Mouse (Mus musculus): ENCODE results near the gene Tmem72. TPM values are rescaled to one million over a fixed set of nuclear protein-coding genes. Genes with fewer than 3 reads are reported as not detected.

Gene Tmem72
- polyA plus RNA-seq, 1 experiment from 2014 or later = 0.12 TPM

- DNase-seq (ENCODE audit: low spot score) = no peak
- Histone ChIP-seq H3K9ac (ENCODE audit: low read depth, low read length) (no peak overlapping the region), H3K4me2 (replicated peaks; ENCODE audit: low read depth, low read length) (no peak overlapping the region), H3K27ac (ENCODE audit: low read depth, low read length) (no peak overlapping the region), H3K4me1 (replicated peaks; ENCODE audit: control insufficient read depth, insufficient read depth, low read length) (no peaks in the 10 kb centered on the region), H3K36me3 (ENCODE audit: control insufficient read depth, insufficient read depth, low read length) (peaks cover 5% of the 10 kb centered on the region; the same call in 1 of the 2 replicates), H3K4me3 (ENCODE audit: low read depth, low read length) (no peak overlapping the region), H3K9me3 (ENCODE audit: control insufficient read depth, low read length) (no peaks in the 10 kb centered on the region), H3K27me3 (ENCODE audit: control insufficient read depth, insufficient read depth, low read length) (no peaks in the 10 kb centered on the region)
- no peak for ATAC-seq (ENCODE audit: low FRiP score)
- WGBS = 83% methylated on average over 9 of the region's 9 CpGs
These were observed 80.0 kb downstream of the Tmem72 start for GRCm38 (mm10) chr6:116636581-116637235.

- no peak overlapping the region for H3K9ac ChIP-seq (ENCODE audit: low read depth, low read length)
- WGBS = 72% methylated on average over 10 of the region's 10 CpGs
- no peak overlapping the region for H3K4me3 ChIP-seq (ENCODE audit: low read depth, low read length)
- no peaks in the 10 kb centered on the region for H3K27me3 ChIP-seq (ENCODE audit: control insufficient read depth, insufficient read depth, low read length)
- no peaks in the 10 kb centered on the region for H3K4me1 ChIP-seq (replicated peaks; ENCODE audit: control insufficient read depth, insufficient read depth, low read length)
- H3K4me2 ChIP-seq (replicated peaks; ENCODE audit: low read depth, low read length) = no peak overlapping the region
- ATAC-seq (ENCODE audit: low FRiP score) (no peak), DNase-seq (ENCODE audit: low spot score) (no peak)
- no peaks in the 10 kb centered on the region for H3K9me3 ChIP-seq (ENCODE audit: control insufficient read depth, low read length)
- H3K27ac ChIP-seq (ENCODE audit: low read depth, low read length) = no peak overlapping the region
- H3K36me3 ChIP-seq (ENCODE audit: control insufficient read depth, insufficient read depth, low read length) = peaks cover 3% of the 10 kb centered on the region; the same call in 1 of the 2 replicates
These were observed 81.2 kb downstream of the Tmem72 start for GRCm38 (mm10) chr6:116635251-116636180.

GRCm38 (mm10) chr6:116633741-116634695 lies 82.7 kb downstream of the Tmem72 start:
- Histone ChIP-seq H3K4me2 (replicated peaks; ENCODE audit: low read depth, low read length) (no peak overlapping the region), H3K9me3 (ENCODE audit: control insufficient read depth, low read length) (no peaks in the 10 kb centered on the region), H3K27me3 (ENCODE audit: control insufficient read depth, insufficient read depth, low read length) (no peaks in the 10 kb centered on the region), H3K27ac (ENCODE audit: low read depth, low read length) (no peak overlapping the region), H3K9ac (ENCODE audit: low read depth, low read length) (no peak overlapping the region), H3K4me1 (replicated peaks; ENCODE audit: control insufficient read depth, insufficient read depth, low read length) (no peaks in the 10 kb centered on the region), H3K4me3 (ENCODE audit: low read depth, low read length) (no peak overlapping the region), H3K36me3 (ENCODE audit: control insufficient read depth, insufficient read depth, low read length) (peaks cover 3% of the 10 kb centered on the region; the same call in 1 of the 2 replicates)
- DNase-seq (ENCODE audit: low spot score) = no peak
- ATAC-seq (ENCODE audit: low FRiP score) = no peak
- 92% methylated on average over 17 of the region's 17 CpGs for WGBS

DNA sequence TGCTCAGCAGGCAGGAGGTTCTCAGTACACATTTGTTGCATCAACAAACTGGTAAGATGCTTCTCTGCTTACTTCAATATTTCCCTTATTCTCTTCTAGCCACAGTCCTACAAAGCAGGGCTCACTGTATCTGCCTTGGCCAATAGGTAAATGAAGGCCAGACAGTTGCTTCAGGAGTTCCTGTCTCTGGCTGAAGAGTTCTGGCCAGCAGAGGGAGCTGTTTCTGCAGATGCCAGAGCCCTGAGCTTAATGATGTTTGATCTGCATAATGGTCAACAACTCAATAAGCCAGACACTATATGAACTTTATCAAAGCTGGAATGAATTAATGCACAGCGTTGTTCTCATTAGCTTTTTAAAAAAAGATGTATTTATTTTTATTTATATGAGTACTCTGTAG lies 84.6 kb downstream of the Tmem72 start:
- H3K27me3 ChIP-seq (ENCODE audit: control insufficient read depth, insufficient read depth, low read length) = no peaks in the 10 kb centered on the region
- H3K4me1 ChIP-seq (replicated peaks; ENCODE audit: control insufficient read depth, insufficient read depth, low read length) = no peaks in the 10 kb centered on the region
- H3K4me3 ChIP-seq (ENCODE audit: low read depth, low read length) = no peak overlapping the region
- DNase-seq (ENCODE audit: low spot score) (peak; percentile 76), ATAC-seq (ENCODE audit: low FRiP score) (no peak)
- WGBS = 56% methylated on average over 1 of the region's 1 CpGs
- no peak overlapping the region for H3K9ac ChIP-seq (ENCODE audit: low read depth, low read length)
- H3K4me2 ChIP-seq (replicated peaks; ENCODE audit: low read depth, low read length) = no peak overlapping the region
- H3K9me3 ChIP-seq (ENCODE audit: control insufficient read depth, low read length) = no peaks in the 10 kb centered on the region
- H3K27ac ChIP-seq (ENCODE audit: low read depth, low read length) = no peak overlapping the region
- H3K36me3 ChIP-seq (ENCODE audit: control insufficient read depth, insufficient read depth, low read length) = peaks cover 3% of the 10 kb centered on the region; the same call in 1 of the 2 replicates

GRCm38 (mm10) chr6:116629766-116630165 lies 86.9 kb downstream of the Tmem72 start:
- no peak for ATAC-seq (ENCODE audit: low FRiP score)
- no peaks in the 10 kb centered on the region for H3K36me3 ChIP-seq (ENCODE audit: control insufficient read depth, insufficient read depth, low read length)
- 0 out of 2 replicates have a peak overlapping the region, but pooled peaks have one; percentile 17 for H3K27ac ChIP-seq (ENCODE audit: low read depth, low read length)
- 90% methylated on average over 10 of the region's 10 CpGs for WGBS
- H3K27me3 ChIP-seq (ENCODE audit: control insufficient read depth, insufficient read depth, low read length) = no peaks in the 10 kb centered on the region
- DNase-seq (ENCODE audit: low spot score) = peak; percentile 14
- H3K4me1 ChIP-seq (replicated peaks; ENCODE audit: control insufficient read depth, insufficient read depth, low read length) = no peaks in the 10 kb centered on the region
- 0 out of 2 replicates have a peak overlapping the region, but pooled peaks have one; percentile 11 for H3K9ac ChIP-seq (ENCODE audit: low read depth, low read length)
- H3K4me2 ChIP-seq (replicated peaks; ENCODE audit: low read depth, low read length) = no peak overlapping the region
- H3K9me3 ChIP-seq (ENCODE audit: control insufficient read depth, low read length) = no peaks in the 10 kb centered on the region
- H3K4me3 ChIP-seq (ENCODE audit: low read depth, low read length) = no peak overlapping the region

Other genes with a start within 250 kb of the Tmem72 start
- not detected in 2 replicates for gene Olfr211, start 227.8 kb downstream of the Tmem72 start, polyA plus RNA-seq (2014; fragmentation: Nextera tagmentation; extraction: Ambion mirVana)
- not detected in 2 replicates for gene Olfr212, start 210.4 kb downstream of the Tmem72 start, polyA plus RNA-seq (2014; fragmentation: Nextera tagmentation; extraction: Ambion mirVana)
- not detected in 2 replicates for gene Olfr213, start 178.5 kb downstream of the Tmem72 start, polyA plus RNA-seq (2014; fragmentation: Nextera tagmentation; extraction: Ambion mirVana)
- 0.36 and 0.54 TPM in 2 replicates for gene Gm5580, start 165.8 kb downstream of the Tmem72 start, polyA plus RNA-seq (2014; fragmentation: Nextera tagmentation; extraction: Ambion mirVana)
- gene Olfr214, start 162.7 kb downstream of the Tmem72 start, polyA plus RNA-seq (2014; fragmentation: Nextera tagmentation; extraction: Ambion mirVana) = not detected in 2 replicates
- gene Olfr215, start 132.7 kb downstream of the Tmem72 start, polyA plus RNA-seq (2014; fragmentation: Nextera tagmentation; extraction: Ambion mirVana) = not detected in 2 replicates
- 313 and 337 TPM in 2 replicates for gene Zfp422, start 87.9 kb downstream of the Tmem72 start, polyA plus RNA-seq (2014; fragmentation: Nextera tagmentation; extraction: Ambion mirVana)
- gene Depp1, start 66.3 kb downstream of the Tmem72 start, polyA plus RNA-seq (2014; fragmentation: Nextera tagmentation; extraction: Ambion mirVana) = 9.8 and 12.0 TPM in 2 replicates
- gene Rassf4, start 43.0 kb downstream of the Tmem72 start, polyA plus RNA-seq (2014; fragmentation: Nextera tagmentation; extraction: Ambion mirVana) = 60.7 and 78.3 TPM in 2 replicates